Mouse (Mus musculus): ENCODE results near the gene Dcbld1. TPM values are rescaled to one million over a fixed set of nuclear protein-coding genes. Genes with fewer than 3 reads are reported as not detected.

The Dcbld1 gene
- polyA plus RNA-seq, 1 experiment from 2014 or later: 35.3 TPM

GRCm38 (mm10) chr10:52253426-52253825, 20.0 kb downstream of the Dcbld1 start:
- H3K27me3 ChIP-seq (ENCODE audit: control insufficient read depth, insufficient read depth, low read length): no peaks in the 10 kb centered on the region
- ATAC-seq (ENCODE audit: insufficient number of reproducible peaks, insufficient read depth, low FRiP score, low read depth): no peak

GRCm38 (mm10) chr10:52257768-52258167, 24.3 kb downstream of the Dcbld1 start:
- H3K4me1 ChIP-seq (ENCODE audit: control insufficient read depth, insufficient read depth, low read length): no peaks in the 10 kb centered on the region
- 73% methylated on average over 2 of the region's 2 CpGs for WGBS
- H3K9me3 ChIP-seq (ENCODE audit: control insufficient read depth, low read depth, low read length): no peaks in the 10 kb centered on the region
- H3K9ac ChIP-seq (replicated peaks; ENCODE audit: low read depth, low read length): no peak overlapping the region
- H3K4me3 ChIP-seq (ENCODE audit: low read depth, low read length): no peak overlapping the region
- ATAC-seq (ENCODE audit: insufficient number of reproducible peaks, insufficient read depth, low FRiP score, low read depth): no peak
- H3K27ac ChIP-seq (ENCODE audit: low read length): no peak overlapping the region
- no peaks in the 10 kb centered on the region; the same call in 1 of the 2 replicates for H3K36me3 ChIP-seq (ENCODE audit: control insufficient read depth, insufficient read depth, low read length)
- no peaks in the 10 kb centered on the region for H3K27me3 ChIP-seq (ENCODE audit: control insufficient read depth, insufficient read depth, low read length)
- no peak overlapping the region for H3K4me2 ChIP-seq (replicated peaks; ENCODE audit: low read depth, low read length)

More at GRCm38 (mm10) chr10:52253426-52253825, 20.0 kb downstream of the Dcbld1 start:
- 78% methylated on average over 11 of the region's 11 CpGs for WGBS
- H3K4me3 ChIP-seq (ENCODE audit: low read depth, low read length): no peak overlapping the region
- no peaks in the 10 kb centered on the region for H3K4me1 ChIP-seq (ENCODE audit: control insufficient read depth, insufficient read depth, low read length)
- H3K9me3 ChIP-seq (ENCODE audit: control insufficient read depth, low read depth, low read length): no peaks in the 10 kb centered on the region
- no peak overlapping the region for H3K9ac ChIP-seq (replicated peaks; ENCODE audit: low read depth, low read length)
- no peak overlapping the region for H3K4me2 ChIP-seq (replicated peaks; ENCODE audit: low read depth, low read length)
- no peak overlapping the region for H3K27ac ChIP-seq (ENCODE audit: low read length)
- H3K36me3 ChIP-seq (ENCODE audit: control insufficient read depth, insufficient read depth, low read length): no peaks in the 10 kb centered on the region

GRCm38 (mm10) chr10:52258180-52258948, 24.9 kb downstream of the Dcbld1 start:
- Histone ChIP-seq H3K9ac (replicated peaks; ENCODE audit: low read depth, low read length) (no peak overlapping the region), H3K4me3 (ENCODE audit: low read depth, low read length) (no peak overlapping the region), H3K9me3 (ENCODE audit: control insufficient read depth, low read depth, low read length) (no peaks in the 10 kb centered on the region), H3K27me3 (ENCODE audit: control insufficient read depth, insufficient read depth, low read length) (no peaks in the 10 kb centered on the region), H3K36me3 (ENCODE audit: control insufficient read depth, insufficient read depth, low read length) (no peaks in the 10 kb centered on the region; the same call in 1 of the 2 replicates), H3K4me2 (replicated peaks; ENCODE audit: low read depth, low read length) (no peak overlapping the region), H3K27ac (ENCODE audit: low read length) (no peak overlapping the region), H3K4me1 (ENCODE audit: control insufficient read depth, insufficient read depth, low read length) (no peaks in the 10 kb centered on the region)
- WGBS: 59% methylated on average over 13 of the region's 13 CpGs
- no peak for ATAC-seq (ENCODE audit: insufficient number of reproducible peaks, insufficient read depth, low FRiP score, low read depth)

- no peaks in the 10 kb centered on the region for H3K4me1 ChIP-seq (ENCODE audit: control insufficient read depth, insufficient read depth, low read length)
- WGBS: 82% methylated on average over 4 of the region's 4 CpGs
- no peak overlapping the region for H3K27ac ChIP-seq (ENCODE audit: low read length)
- H3K9me3 ChIP-seq (ENCODE audit: control insufficient read depth, low read depth, low read length): no peaks in the 10 kb centered on the region
- H3K4me2 ChIP-seq (replicated peaks; ENCODE audit: low read depth, low read length): no peak overlapping the region
- H3K9ac ChIP-seq (replicated peaks; ENCODE audit: low read depth, low read length): no peak overlapping the region
- no peak for ATAC-seq (ENCODE audit: insufficient number of reproducible peaks, insufficient read depth, low FRiP score, low read depth)
- no peak overlapping the region for H3K4me3 ChIP-seq (ENCODE audit: low read depth, low read length)
- H3K36me3 ChIP-seq (ENCODE audit: control insufficient read depth, insufficient read depth, low read length): peaks cover 2% of the 10 kb centered on the region; the same call in 1 of the 2 replicates
- H3K27me3 ChIP-seq (ENCODE audit: control insufficient read depth, insufficient read depth, low read length): no peaks in the 10 kb centered on the region
These were observed 26.8 kb downstream of the Dcbld1 start for GRCm38 (mm10) chr10:52260209-52260608.

GRCm38 (mm10) chr10:52264162-52264561, 30.7 kb downstream of the Dcbld1 start:
- Histone ChIP-seq H3K27ac (ENCODE audit: low read length) (no peak overlapping the region), H3K9me3 (ENCODE audit: control insufficient read depth, low read depth, low read length) (no peaks in the 10 kb centered on the region), H3K4me1 (ENCODE audit: control insufficient read depth, insufficient read depth, low read length) (no peaks in the 10 kb centered on the region), H3K36me3 (ENCODE audit: control insufficient read depth, insufficient read depth, low read length) (peaks cover 2% of the 10 kb centered on the region; the same call in 1 of the 2 replicates), H3K4me3 (ENCODE audit: low read depth, low read length) (no peak overlapping the region), H3K9ac (replicated peaks; ENCODE audit: low read depth, low read length) (no peak overlapping the region), H3K27me3 (ENCODE audit: control insufficient read depth, insufficient read depth, low read length) (no peaks in the 10 kb centered on the region), H3K4me2 (replicated peaks; ENCODE audit: low read depth, low read length) (no peak overlapping the region)
- 96% methylated on average over 5 of the region's 5 CpGs for WGBS
- no peak for ATAC-seq (ENCODE audit: insufficient number of reproducible peaks, insufficient read depth, low FRiP score, low read depth)

GRCm38 (mm10) chr10:52268879-52269278, 35.5 kb downstream of the Dcbld1 start:
- H3K4me3 ChIP-seq (ENCODE audit: low read depth, low read length): no peak overlapping the region
- H3K9ac ChIP-seq (replicated peaks; ENCODE audit: low read depth, low read length): no peak overlapping the region
- WGBS: 78% methylated on average over 5 of the region's 5 CpGs
- no peaks in the 10 kb centered on the region for H3K4me1 ChIP-seq (ENCODE audit: control insufficient read depth, insufficient read depth, low read length)
- H3K27me3 ChIP-seq (ENCODE audit: control insufficient read depth, insufficient read depth, low read length): no peaks in the 10 kb centered on the region
- no peaks in the 10 kb centered on the region for H3K9me3 ChIP-seq (ENCODE audit: control insufficient read depth, low read depth, low read length)
- H3K36me3 ChIP-seq (ENCODE audit: control insufficient read depth, insufficient read depth, low read length): 0 out of 2 replicates have a peak, but pooled peaks cover 2% of the 10 kb centered on the region
- no peak overlapping the region for H3K27ac ChIP-seq (ENCODE audit: low read length)
- H3K4me2 ChIP-seq (replicated peaks; ENCODE audit: low read depth, low read length): no peak overlapping the region
- ATAC-seq (ENCODE audit: insufficient number of reproducible peaks, insufficient read depth, low FRiP score, low read depth): no peak

GRCm38 (mm10) chr10:52271385-52271784, 38.0 kb downstream of the Dcbld1 start:
- Histone ChIP-seq H3K9me3 (ENCODE audit: control insufficient read depth, low read depth, low read length) (no peaks in the 10 kb centered on the region), H3K36me3 (ENCODE audit: control insufficient read depth, insufficient read depth, low read length) (no peaks in the 10 kb centered on the region), H3K4me1 (ENCODE audit: control insufficient read depth, insufficient read depth, low read length) (no peaks in the 10 kb centered on the region), H3K27ac (ENCODE audit: low read length) (no peak overlapping the region), H3K9ac (replicated peaks; ENCODE audit: low read depth, low read length) (no peak overlapping the region), H3K27me3 (ENCODE audit: control insufficient read depth, insufficient read depth, low read length) (no peaks in the 10 kb centered on the region), H3K4me2 (replicated peaks; ENCODE audit: low read depth, low read length) (no peak overlapping the region), H3K4me3 (ENCODE audit: low read depth, low read length) (no peak overlapping the region)
- no peak for ATAC-seq (ENCODE audit: insufficient number of reproducible peaks, insufficient read depth, low FRiP score, low read depth)
- 85% methylated on average over 5 of the region's 5 CpGs for WGBS

- ATAC-seq (ENCODE audit: insufficient number of reproducible peaks, insufficient read depth, low FRiP score, low read depth): no peak
- WGBS: 73% methylated on average over 2 of the region's 2 CpGs
These were observed 39.6 kb downstream of the Dcbld1 start for GRCm38 (mm10) chr10:52273012-52273411.

More at GRCm38 (mm10) chr10:52273012-52273411, 39.6 kb downstream of the Dcbld1 start:
- no peak overlapping the region for H3K4me3 ChIP-seq (ENCODE audit: low read depth, low read length)
- H3K9ac ChIP-seq (replicated peaks; ENCODE audit: low read depth, low read length): no peak overlapping the region
- H3K27ac ChIP-seq (ENCODE audit: low read length): no peak overlapping the region
- no peaks in the 10 kb centered on the region for H3K36me3 ChIP-seq (ENCODE audit: control insufficient read depth, insufficient read depth, low read length)
- H3K4me2 ChIP-seq (replicated peaks; ENCODE audit: low read depth, low read length): no peak overlapping the region
- no peaks in the 10 kb centered on the region for H3K4me1 ChIP-seq (ENCODE audit: control insufficient read depth, insufficient read depth, low read length)
- H3K9me3 ChIP-seq (ENCODE audit: control insufficient read depth, low read depth, low read length): no peaks in the 10 kb centered on the region
- no peaks in the 10 kb centered on the region for H3K27me3 ChIP-seq (ENCODE audit: control insufficient read depth, insufficient read depth, low read length)

Measured in stomach, embryonic 14.5 days (tissue).